Mouse (Mus musculus) kidney, adult 11 months (tissue): Measurements from ENCODE around the gene Uckl1.

Experiments used
- DNase-seq: peaks from one replicate; pipeline ENCODE4 v3.0.0; 2022

Uckl1 gene

GRCm38 (mm10) chr2:181571941-181572670, 12.6 kb downstream of the Uckl1 start:
- DNase-seq, result no peak

- no peak for DNase-seq
These were observed 13.6 kb downstream of the Uckl1 start for GRCm38 (mm10) chr2:181570921-181571595.

- no peak for DNase-seq
These were observed 14.3 kb downstream of the Uckl1 start for GRCm38 (mm10) chr2:181570375-181570774.

DNA sequence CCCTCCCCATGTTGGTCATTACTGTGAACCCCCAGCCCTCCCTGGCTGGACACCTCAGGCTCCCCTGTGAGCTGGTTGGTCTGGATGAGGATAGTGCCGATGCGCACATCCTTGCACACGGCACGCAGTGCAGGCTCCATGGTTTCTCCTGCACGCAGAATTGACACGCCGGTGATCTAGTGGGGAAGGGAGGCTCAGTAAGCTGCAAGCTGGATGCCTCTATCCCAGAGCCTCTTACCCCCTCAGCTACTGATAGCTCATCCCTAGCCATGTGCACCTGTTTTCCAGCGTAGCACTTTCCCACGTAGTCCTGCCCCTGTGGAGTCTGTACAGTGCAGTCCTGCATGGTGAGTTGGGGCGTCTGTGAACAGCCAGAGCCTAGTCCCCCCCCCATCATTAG, 14.8 kb downstream of the Uckl1 start:
- DNase-seq, result no peak

DNA sequence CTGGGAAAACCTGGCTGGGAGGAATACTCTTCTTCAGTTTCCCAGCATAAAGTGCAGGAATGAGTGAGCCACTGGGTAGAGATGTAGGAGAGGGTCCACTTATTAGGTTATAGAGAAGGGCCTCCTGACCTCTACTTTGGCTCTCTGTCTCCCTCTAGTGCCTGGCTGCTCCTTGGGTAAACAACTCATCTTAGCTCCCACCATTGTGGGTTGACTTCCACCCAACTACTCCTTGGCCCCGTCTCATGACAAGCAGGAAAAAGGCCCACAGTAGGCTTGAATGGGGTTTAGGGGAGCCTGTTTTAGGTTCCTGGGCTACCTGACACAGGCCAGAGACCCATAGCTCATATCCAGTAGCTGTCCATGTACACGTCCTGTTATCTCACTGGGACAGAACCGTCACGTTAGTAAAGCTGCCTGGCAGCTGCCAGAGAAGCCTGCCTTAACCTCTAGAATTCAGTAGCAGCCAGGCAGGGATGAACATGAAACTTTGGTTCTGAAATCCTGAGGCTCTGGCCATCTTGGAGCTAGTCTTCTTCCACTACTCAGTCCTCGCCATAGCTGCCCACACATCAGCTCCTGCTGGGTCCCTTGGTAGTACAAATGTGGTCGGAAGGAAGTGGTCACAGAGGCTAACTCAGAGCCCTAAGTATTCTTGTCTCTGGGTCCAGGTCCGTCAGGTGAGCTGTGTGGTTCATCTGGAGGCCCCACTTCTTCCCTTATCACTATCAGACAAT, 16.3 kb downstream of the Uckl1 start:
- DNase-seq, result no peak

DNA sequence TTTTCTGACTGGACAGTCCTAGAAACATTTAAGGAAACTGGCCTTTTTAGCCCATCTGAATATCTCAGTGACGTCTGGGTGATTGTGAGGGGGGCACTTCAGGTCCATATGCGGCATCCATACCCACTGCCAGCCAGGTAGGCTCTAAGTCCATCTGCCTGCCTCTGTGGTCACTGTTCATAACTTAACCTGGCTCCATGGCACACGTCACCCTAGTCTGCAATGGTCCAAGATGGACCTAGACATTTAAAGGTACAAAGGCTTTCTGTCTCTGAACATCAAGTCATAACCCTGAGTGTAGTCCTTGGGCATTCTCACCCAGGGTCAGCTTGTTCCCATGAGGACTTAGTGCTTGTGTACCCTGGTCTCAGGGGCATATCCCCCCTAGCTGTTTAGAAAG, 17.4 kb downstream of the Uckl1 start:
- DNase-seq, result no peak

DNA sequence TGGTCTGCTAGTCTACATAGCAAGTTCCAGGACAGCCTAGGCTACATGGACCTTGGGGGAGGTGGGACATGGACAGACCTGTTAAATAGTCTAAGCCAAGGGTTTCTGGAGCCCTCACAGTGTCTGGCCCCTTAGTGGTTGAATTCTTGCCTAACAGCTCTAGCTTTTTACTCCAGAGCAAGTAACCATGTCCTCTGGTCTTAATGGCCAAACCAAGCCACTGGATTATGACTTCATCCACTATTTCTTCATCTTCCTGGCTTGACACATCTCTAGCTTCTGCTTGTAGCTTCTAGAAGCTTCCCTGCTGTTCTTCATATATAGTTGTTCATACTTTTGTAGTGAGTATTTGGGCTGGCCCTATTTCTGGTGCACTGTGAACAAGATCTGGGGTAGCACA, 30.9 kb downstream of the Uckl1 start:
- no peak for DNase-seq

DNA sequence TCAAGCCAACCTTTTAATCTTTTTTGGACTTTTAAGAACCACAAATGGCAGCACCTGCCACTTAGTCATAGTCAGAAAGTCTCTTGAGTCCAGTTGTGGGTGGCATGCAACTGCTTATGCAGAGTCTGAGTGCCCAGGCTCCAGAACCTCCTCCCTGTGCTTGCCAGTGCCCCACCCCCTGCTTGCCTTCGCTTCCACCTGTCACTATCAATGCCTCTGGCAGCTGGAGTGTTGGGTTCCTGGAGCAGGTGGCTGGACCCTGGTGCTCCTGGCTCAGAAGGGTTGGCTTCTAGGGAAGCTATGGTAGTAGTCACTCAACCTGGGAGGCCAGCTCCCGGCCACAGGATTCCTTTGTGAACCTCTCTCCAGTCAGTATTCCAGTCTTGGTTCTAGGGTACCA, 34.5 kb downstream of the Uckl1 start:
- DNase-seq, result no peak

- DNase-seq, result no peak
These were observed 36.0 kb downstream of the Uckl1 start for GRCm38 (mm10) chr2:181548682-181549081.

GRCm38 (mm10) chr2:181548227-181548626, 36.5 kb downstream of the Uckl1 start:
- DNase-seq, result no peak

DNA sequence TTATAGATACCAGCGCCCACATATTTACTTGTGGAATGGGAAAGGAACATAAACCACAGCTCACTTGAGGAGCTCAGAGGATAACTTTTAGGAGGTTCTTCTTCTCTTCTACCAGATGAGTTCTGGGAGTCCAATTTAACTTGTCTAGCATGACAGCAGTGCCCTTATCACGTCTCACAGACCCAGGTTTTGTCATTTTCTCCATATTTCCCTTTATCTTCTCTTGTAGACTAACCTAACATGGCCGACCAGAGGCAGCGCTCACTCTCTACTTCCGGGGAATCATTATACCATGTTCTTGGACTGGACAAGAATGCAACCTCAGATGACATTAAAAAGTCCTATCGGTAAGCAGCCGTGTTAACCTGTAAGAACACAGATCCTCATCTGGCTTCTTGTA, 38.5 kb downstream of the Uckl1 start:
- DNase-seq, result no peak

- DNase-seq, result no peak
These were observed 42.8 kb downstream of the Uckl1 start for GRCm38 (mm10) chr2:181541761-181542380.

DNA sequence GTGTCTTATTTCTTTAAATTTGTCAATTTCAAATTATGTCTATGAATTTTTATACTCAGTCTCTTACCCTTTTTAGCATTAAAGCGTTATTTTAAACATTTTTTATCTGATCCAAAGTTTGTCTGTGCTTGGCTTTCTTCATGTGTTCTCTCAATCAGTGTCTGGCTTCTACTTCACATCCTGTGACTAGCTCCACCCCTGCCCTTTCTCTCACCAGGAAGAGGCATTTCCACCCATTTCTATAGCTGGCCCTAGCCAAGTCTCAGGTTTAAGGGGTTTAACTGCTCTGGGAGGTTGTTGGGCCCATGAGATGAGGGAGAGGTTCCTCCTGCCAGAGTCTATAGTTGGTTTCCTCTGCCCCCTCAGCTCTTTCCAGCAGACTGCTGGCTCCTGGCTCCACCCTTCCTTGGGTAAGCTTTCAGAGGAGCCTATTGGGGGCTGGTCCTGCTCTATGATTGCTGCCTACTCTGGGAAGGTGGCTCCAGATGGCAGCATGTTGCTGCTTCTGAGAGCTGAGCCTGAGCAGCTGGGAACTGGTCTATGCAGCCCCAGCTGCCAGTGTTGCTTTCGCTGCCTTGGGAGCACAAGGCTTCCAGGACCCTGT, 47.1 kb downstream of the Uckl1 start:
- DNase-seq, result no peak

DNA sequence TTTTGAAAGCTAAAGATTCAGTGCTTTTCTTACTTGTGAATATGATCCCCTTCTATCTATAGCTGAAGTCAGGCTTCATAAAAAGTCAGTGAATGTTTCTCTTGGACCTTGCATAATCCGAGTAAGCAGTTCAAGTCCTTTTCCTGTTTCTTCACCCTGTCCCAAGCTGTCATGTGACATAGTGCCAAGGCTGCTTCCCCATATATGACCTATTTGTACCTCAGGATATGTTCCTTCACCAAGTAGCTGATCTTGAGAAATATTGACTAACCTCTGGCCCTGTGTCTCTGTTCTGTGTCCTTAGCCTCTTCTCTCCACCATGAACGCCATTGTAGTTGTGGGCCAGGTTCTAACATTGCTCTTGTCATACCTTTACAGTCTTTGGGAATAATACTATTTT, 48.3 kb downstream of the Uckl1 start:
- no peak for DNase-seq

- no peak for DNase-seq
These were observed 52.1 kb downstream of the Uckl1 start for GRCm38 (mm10) chr2:181532589-181532988.

DNA sequence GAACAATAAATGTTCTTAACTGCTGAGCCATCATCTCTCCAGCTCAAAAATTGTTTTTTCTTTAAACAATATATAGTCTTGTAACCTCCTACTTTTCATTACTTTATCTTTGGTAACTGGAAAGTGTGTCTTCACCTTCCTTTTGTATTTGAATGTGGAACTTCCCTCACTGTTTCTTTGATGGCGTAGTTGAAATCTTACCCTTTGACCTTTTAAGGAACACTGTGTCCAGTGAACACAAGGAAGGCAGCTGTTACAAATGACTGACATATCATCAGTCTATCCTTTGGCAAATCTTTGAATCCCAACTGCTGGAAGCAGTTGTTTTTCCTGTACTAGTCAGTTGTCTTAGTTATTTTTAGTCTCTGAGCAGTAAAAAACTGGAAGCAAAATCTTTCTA, 55.6 kb downstream of the Uckl1 start:
- no peak for DNase-seq

- no peak for DNase-seq
These were observed 59.2 kb downstream of the Uckl1 start for GRCm38 (mm10) chr2:181525526-181525925.

- DNase-seq, result peak; percentile 17
These were observed 61.9 kb downstream of the Uckl1 start for GRCm38 (mm10) chr2:181522811-181523210.

- DNase-seq, result no peak
These were observed 63.2 kb downstream of the Uckl1 start for GRCm38 (mm10) chr2:181521491-181521890.

GRCm38 (mm10) chr2:181520936-181521227, 63.8 kb downstream of the Uckl1 start:
- no peak for DNase-seq

DNA sequence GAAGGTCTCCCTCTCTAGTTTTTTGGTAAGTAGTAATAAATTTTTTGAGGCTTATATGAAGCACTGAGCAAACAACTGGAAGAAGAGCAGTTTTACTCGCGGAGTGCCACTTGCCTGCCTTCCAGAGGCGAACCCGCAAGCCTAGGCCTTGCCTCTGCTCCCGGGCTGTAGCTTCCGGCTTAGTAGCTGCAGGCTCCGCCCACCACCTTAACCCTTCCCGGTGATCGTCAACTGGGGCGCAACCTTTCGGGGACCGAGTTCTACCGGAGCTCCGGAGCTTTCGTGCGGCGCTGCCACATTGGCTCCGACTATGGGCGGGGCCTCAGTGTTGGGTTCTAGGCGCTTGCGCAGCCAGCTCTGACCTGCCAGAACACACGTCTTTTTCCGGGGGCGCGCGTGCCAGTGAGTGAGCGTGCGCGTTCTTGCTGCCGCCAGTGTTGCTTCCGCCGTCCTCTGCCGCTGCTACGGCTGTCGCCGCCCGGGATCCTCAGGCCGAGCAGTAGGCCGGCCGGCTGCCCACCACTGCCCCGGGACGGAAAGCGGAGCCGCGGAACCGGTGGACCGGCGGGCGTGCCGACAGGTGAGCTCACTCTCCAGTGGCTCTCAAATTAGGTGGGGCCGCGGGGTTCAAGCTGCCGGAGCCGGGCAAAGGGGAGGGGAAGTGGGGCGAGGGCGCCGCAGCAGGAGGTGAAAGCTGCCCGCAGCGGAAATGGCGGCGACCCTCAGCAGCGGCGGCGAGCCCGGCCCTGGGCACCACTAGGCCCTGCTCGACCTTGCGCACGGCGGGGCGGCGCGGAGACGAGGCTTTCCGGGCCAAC, 64.4 kb downstream of the Uckl1 start, which contains the start of gene Dnajc5:
Gene Dnajc5 (plus strand): TSS at position 368 of the 818 bp plus-strand sequence.
- peak; percentile 99 for DNase-seq

- no peak for DNase-seq
These were observed 65.5 kb downstream of the Uckl1 start for GRCm38 (mm10) chr2:181519201-181519600.
